Mouse (Mus musculus): ENCODE measurements around the gene 1810009J06Rik. TPM values are rescaled to one million over a fixed set of nuclear protein-coding genes. Genes with fewer than 3 reads are reported as not detected.
"Not testable (repeated sequence)": the region's sequence is repeated elsewhere in the genome, so short reads cannot be mapped to it uniquely, and the experiment has no call there.

1810009J06Rik gene
- total RNA-seq (2021) = 10 to 100 TPM in 1 of 2 experiments, not detected in 1; 38.4 TPM
- long read RNA-seq, experiment 1 = 0 reads
- long read RNA-seq, experiment 2, partial matches to known transcripts = 2 of 5 reads
- long read RNA-seq, experiment 2, other reads (novel, unspliced or antisense) = 0 of 5 reads

- DNase-seq (ENCODE audit: low spot score in 2 of 2) = not testable (repeated sequence)
Observed at GRCm38 (mm10) chr6:40964454-40964853, at the start of gene 1810009J06Rik. 1810009J06Rik (plus strand) TSS chr6:40964754.

GRCm38 (mm10) chr6:40919954-40920353 lies 44.6 kb upstream of the 1810009J06Rik start:
- DNase-seq (ENCODE audit: low spot score in 2 of 2) = no peak

- no peak for DNase-seq (ENCODE audit: low spot score in 2 of 2)
Observed at GRCm38 (mm10) chr6:40940457-40940856, 24.1 kb upstream of the 1810009J06Rik start, which contains the start of gene 1700074P13Rik. 1700074P13Rik (minus strand) TSS chr6:40940557.

GRCm38 (mm10) chr6:40951770-40952169 lies 12.8 kb upstream of the 1810009J06Rik start, which contains the start of gene Gm4744:
Gm4744 (minus strand) TSS chr6:40951870.
- DNase-seq (ENCODE audit: low spot score in 2 of 2) = no peak

GRCm38 (mm10) chr6:40953716-40954115 lies 10.8 kb upstream of the 1810009J06Rik start:
- DNase-seq (ENCODE audit: low spot score in 2 of 2) = no peak

- not testable (repeated sequence) for DNase-seq (ENCODE audit: low spot score in 2 of 2)
Observed at GRCm38 (mm10) chr6:40999379-40999778, 34.8 kb downstream of the 1810009J06Rik start, which contains the start of gene Gm2663. Gm2663 (minus strand) TSS chr6:40999479.

- no peak for DNase-seq (ENCODE audit: low spot score in 2 of 2)
Observed at GRCm38 (mm10) chr6:41015065-41015464, 50.5 kb downstream of the 1810009J06Rik start.

Other genes starting within 250 kb of the 1810009J06Rik start
- not detected for gene Moxd2, start 77.3 kb upstream of the 1810009J06Rik start, total RNA-seq (2021)
- not detected for gene Prss58, start 64.4 kb upstream of the 1810009J06Rik start, total RNA-seq (2021)
- not detected for gene 1700074P13Rik, start 24.2 kb upstream of the 1810009J06Rik start, total RNA-seq (2021)
- gene Gm4744, start 12.9 kb upstream of the 1810009J06Rik start, total RNA-seq (2021) = under 1 TPM in 1 of 2 experiments, not detected in 1; 0.64 TPM
- 10 to 100 TPM in 1 of 2 experiments, not detected in 1; 36.2 TPM for gene Gm2663, start 34.7 kb downstream of the 1810009J06Rik start, total RNA-seq (2021)
- 100 to 1,000 TPM in 1 of 2 experiments, not detected in 1; 358 TPM for gene 2210010C04Rik, start 70.8 kb downstream of the 1810009J06Rik start, total RNA-seq (2021)